Mouse (Mus musculus) neural tube, embryonic 14.5 days (tissue): ENCODE data around the gene Cenpn. TPM values are rescaled to one million over a fixed set of nuclear protein-coding genes. Genes with fewer than 3 reads are reported as not detected.

Experiments
- ATAC-seq: fragments of 200-750 bp; cut with Nextera tagmentation; 2 replicates; pipeline ENCODE4 v1.8.0; 2017; ENCODE audit warnings: low read depth, mild to moderate bottlenecking, moderate TSS enrichment, moderate library complexity
- H3K27ac ChIP-seq: fragments of 300-500 bp; sonication (generic); 2 replicates; pipeline ENCODE4 v1.5.1; 2014; ENCODE audit warnings: low read depth, mild to moderate bottlenecking, control low read depth, low read length, moderate library complexity, mixed read lengths
- H3K27me3 ChIP-seq: fragments of 300-500 bp; sonication (generic); 2 replicates; pipeline ENCODE4 v1.6.1; 2014; ENCODE audit warnings: low read length; ENCODE audit not compliant: control insufficient read depth, insufficient read depth
- H3K36me3 ChIP-seq: fragments of 300-500 bp; sonication (generic); 2 replicates; pipeline ENCODE4 v1.6.1; 2014; ENCODE audit warnings: low read length, mixed read lengths; ENCODE audit not compliant: control insufficient read depth, insufficient read depth
- H3K4me1 ChIP-seq: fragments of 300-500 bp; sonication (generic); 2 replicates; pipeline ENCODE4 v1.6.1; 2014; ENCODE audit warnings: low read length; ENCODE audit not compliant: control insufficient read depth, insufficient read depth
- H3K4me2 ChIP-seq: fragments of 300-500 bp; sonication (generic); 2 replicates; pipeline ENCODE4 v1.6.1; 2014; ENCODE audit warnings: mild to moderate bottlenecking, low read depth, low read length, control low read depth
- H3K4me3 ChIP-seq: fragments of 300-500 bp; sonication (generic); 2 replicates; pipeline ENCODE4 v1.5.1; 2014; ENCODE audit warnings: low read depth, low read length, control low read depth, mixed read lengths
- H3K9ac ChIP-seq: fragments of 300-500 bp; sonication (generic); replicated peaks from 2 replicates; pipeline ENCODE4 v1.6.1; 2014; ENCODE audit warnings: low read depth, mild to moderate bottlenecking, control low read depth, low read length, mixed read lengths
- H3K9me3 ChIP-seq: fragments of 300-500 bp; sonication (generic); 2 replicates; pipeline ENCODE4 v1.6.1; 2016; ENCODE audit warnings: low read length; ENCODE audit not compliant: control insufficient read depth
- WGBS: fragments of 180-500 bp; shearing (Covaris S2); extraction: QIAGEN DNeasy Blood & Tissue Kit; methylation state at CpG from one replicate; pipeline ENCODE4 v1.1.7; 2014; 5-methylcytosine and 5-hydroxymethylcytosine counted together
- polyA plus RNA-seq: library from polyadenylated mRNA; unstranded; fragments of >200 nt; fragmentation: Nextera tagmentation; extraction: Ambion mirVana; gene quantifications from 2 replicates; pipeline ENCODE4 v1.2.1, GENCODE M21; 2014

Cenpn gene
- 6.1 and 7.1 TPM in 2 replicates for polyA plus RNA-seq

GRCm38 (mm10) chr8:116921337-116922059 is at the start of gene Cenpn, which contains the start of gene Cmc2:
TSS of gene Cenpn (plus strand) at chr8:116921730.
TSS of gene Cmc2 (minus strand) at chr8:116921455.
- Histone ChIP-seq H3K27ac (peak within 1 kb of the TSS; percentile 83), H3K36me3 (no peaks in the 10 kb centered on the region), H3K4me2 (peak within 1 kb of the TSS; percentile 57), H3K9ac (peak within 1 kb of the TSS; percentile 80), H3K4me3 (peak within 1 kb of the TSS; percentile 69), H3K27me3 (no peaks in the 10 kb centered on the region), H3K4me1 (peaks cover 2% of the 10 kb centered on the region; the same call in 1 of the 2 replicates), H3K9me3 (no peaks in the 10 kb centered on the region)
- WGBS = 0% methylated on average over 56 of the region's 57 CpGs
- peak; percentile 96 for ATAC-seq

GRCm38 (mm10) chr8:116872761-116873342 is 48.7 kb upstream of the Cenpn start:
- H3K36me3 ChIP-seq = no peaks in the 10 kb centered on the region
- H3K27ac ChIP-seq = no peak overlapping the region
- WGBS = 82% methylated on average over 2 of the region's 2 CpGs
- no peak for ATAC-seq
- H3K9me3 ChIP-seq = no peaks in the 10 kb centered on the region
- no peak overlapping the region for H3K9ac ChIP-seq
- H3K4me2 ChIP-seq = no peak overlapping the region
- H3K27me3 ChIP-seq = no peaks in the 10 kb centered on the region
- H3K4me1 ChIP-seq = no peaks in the 10 kb centered on the region
- H3K4me3 ChIP-seq = no peak overlapping the region

- H3K4me2 ChIP-seq = no peak overlapping the region
- H3K9ac ChIP-seq = no peak overlapping the region
- no peak for ATAC-seq
- no peaks in the 10 kb centered on the region for H3K27me3 ChIP-seq
- H3K9me3 ChIP-seq = no peaks in the 10 kb centered on the region
- WGBS = 67% methylated on average over 11 of the region's 11 CpGs
- no peak overlapping the region for H3K4me3 ChIP-seq
- no peaks in the 10 kb centered on the region for H3K4me1 ChIP-seq
- H3K36me3 ChIP-seq = no peaks in the 10 kb centered on the region
- no peak overlapping the region for H3K27ac ChIP-seq
Observed at GRCm38 (mm10) chr8:116873586-116873985, 47.9 kb upstream of the Cenpn start.

GRCm38 (mm10) chr8:116873986-116874385 is 47.5 kb upstream of the Cenpn start:
- Histone ChIP-seq H3K4me3 (no peak overlapping the region), H3K4me1 (no peaks in the 10 kb centered on the region), H3K27me3 (no peaks in the 10 kb centered on the region), H3K4me2 (no peak overlapping the region), H3K36me3 (no peaks in the 10 kb centered on the region), H3K27ac (no peak overlapping the region), H3K9ac (no peak overlapping the region), H3K9me3 (no peaks in the 10 kb centered on the region)
- ATAC-seq = no peak
- 77% methylated on average over 8 of the region's 8 CpGs for WGBS

- H3K4me2 ChIP-seq = no peak overlapping the region
- no peaks in the 10 kb centered on the region for H3K9me3 ChIP-seq
- no peak for ATAC-seq
Observed at GRCm38 (mm10) chr8:116875798-116876450, 45.6 kb upstream of the Cenpn start.

GRCm38 (mm10) chr8:116881396-116881795 is 40.1 kb upstream of the Cenpn start:
- no peak for ATAC-seq

More at GRCm38 (mm10) chr8:116875798-116876450, 45.6 kb upstream of the Cenpn start:
- 84% methylated on average over 17 of the region's 17 CpGs for WGBS
- Histone ChIP-seq H3K4me3 (no peak overlapping the region), H3K27me3 (no peaks in the 10 kb centered on the region), H3K9ac (no peak overlapping the region), H3K4me1 (no peaks in the 10 kb centered on the region), H3K27ac (no peak overlapping the region), H3K36me3 (no peaks in the 10 kb centered on the region)

GRCm38 (mm10) chr8:116887813-116888212 is 33.7 kb upstream of the Cenpn start:
- whole genome bisulfite sequencing = 85% methylated on average over 4 of the region's 4 CpGs
- ATAC-seq = no peak
- Histone ChIP-seq H3K4me3 (no peak overlapping the region), H3K9ac (no peak overlapping the region), H3K36me3 (peaks cover 8% of the 10 kb centered on the region; the same call in 1 of the 2 replicates), H3K9me3 (no peaks in the 10 kb centered on the region), H3K27me3 (no peaks in the 10 kb centered on the region), H3K4me1 (no peaks in the 10 kb centered on the region), H3K27ac (no peak overlapping the region), H3K4me2 (no peak overlapping the region)

More at GRCm38 (mm10) chr8:116881396-116881795, 40.1 kb upstream of the Cenpn start:
- H3K9me3 ChIP-seq = no peaks in the 10 kb centered on the region
- no peak overlapping the region for H3K9ac ChIP-seq
- H3K36me3 ChIP-seq = no peaks in the 10 kb centered on the region
- no peaks in the 10 kb centered on the region for H3K4me1 ChIP-seq
- H3K4me2 ChIP-seq = no peak overlapping the region
- no peak overlapping the region for H3K27ac ChIP-seq
- WGBS = 94% methylated on average over 8 of the region's 8 CpGs
- H3K27me3 ChIP-seq = no peaks in the 10 kb centered on the region
- no peak overlapping the region for H3K4me3 ChIP-seq

- H3K27me3 ChIP-seq = no peaks in the 10 kb centered on the region
- WGBS = 85% methylated on average over 5 of the region's 5 CpGs
- no peak overlapping the region for H3K9ac ChIP-seq
- H3K4me2 ChIP-seq = no peak overlapping the region
- H3K4me1 ChIP-seq = no peaks in the 10 kb centered on the region
- no peaks in the 10 kb centered on the region for H3K9me3 ChIP-seq
- H3K27ac ChIP-seq = no peak overlapping the region
- no peak for ATAC-seq
- no peak overlapping the region for H3K4me3 ChIP-seq
- H3K36me3 ChIP-seq = peaks cover 8% of the 10 kb centered on the region; the same call in 1 of the 2 replicates
Observed at GRCm38 (mm10) chr8:116891446-116891845, 30.1 kb upstream of the Cenpn start.

GRCm38 (mm10) chr8:116892130-116892529 is 29.4 kb upstream of the Cenpn start:
- no peak overlapping the region for H3K9ac ChIP-seq
- 93% methylated on average over 3 of the region's 3 CpGs for WGBS
- no peaks in the 10 kb centered on the region for H3K4me1 ChIP-seq
- no peak overlapping the region for H3K27ac ChIP-seq
- no peaks in the 10 kb centered on the region for H3K9me3 ChIP-seq
- H3K36me3 ChIP-seq = peaks cover 8% of the 10 kb centered on the region; the same call in 1 of the 2 replicates
- no peak for ATAC-seq
- no peak overlapping the region for H3K4me3 ChIP-seq
- H3K4me2 ChIP-seq = no peak overlapping the region
- H3K27me3 ChIP-seq = no peaks in the 10 kb centered on the region
